Mouse (Mus musculus) skeletal muscle tissue, adult 2 months (tissue): ENCODE data around the gene Siae.

Experiments used
- DNase-seq: peaks from one replicate; pipeline ENCODE4 v3.0.0-alpha.2; 2012; ENCODE audit warnings: low read depth, low spot score

Gene Siae

DNA sequence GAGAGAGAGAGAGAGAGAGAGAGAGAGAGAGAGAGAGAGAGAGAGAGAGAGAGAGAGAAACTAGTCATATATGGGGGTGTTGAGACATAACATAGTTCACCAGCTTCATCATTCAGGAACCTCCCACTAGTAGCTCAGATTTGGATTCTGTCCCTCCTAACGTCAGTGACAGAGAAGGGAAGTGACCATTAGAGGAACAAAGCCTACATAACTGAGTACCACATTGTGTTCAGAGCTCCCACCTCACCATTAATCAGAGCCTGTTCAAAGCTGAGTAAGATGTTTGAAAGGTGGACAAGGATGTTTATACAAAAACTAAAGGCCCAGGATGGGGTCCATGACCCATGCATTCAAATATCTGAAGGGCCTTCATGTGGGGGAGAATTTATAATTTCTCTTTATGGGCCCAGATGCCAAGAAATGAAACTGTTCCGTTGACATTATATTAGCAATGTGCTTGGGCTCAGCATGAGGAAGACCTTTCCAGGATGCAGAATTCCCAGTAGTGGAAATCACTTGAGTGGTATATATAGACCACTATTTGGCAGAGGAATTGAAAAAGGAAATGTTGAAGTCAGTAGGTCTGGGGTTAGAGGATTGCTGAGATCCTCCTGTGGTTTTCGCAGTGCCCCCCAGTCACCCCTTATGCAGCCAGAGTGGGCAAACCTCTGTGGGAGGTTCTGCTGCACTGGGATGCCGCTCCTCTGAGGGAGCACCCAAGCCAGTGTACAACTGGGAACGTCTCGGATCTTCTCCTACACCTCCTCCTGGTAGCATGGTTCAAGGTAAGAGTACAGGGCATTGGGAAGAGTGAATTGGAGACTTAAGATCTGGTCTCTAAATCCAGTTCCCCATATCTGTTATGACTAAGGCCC, 14.6 kb upstream of the Siae start:
- no peak for DNase-seq

DNA sequence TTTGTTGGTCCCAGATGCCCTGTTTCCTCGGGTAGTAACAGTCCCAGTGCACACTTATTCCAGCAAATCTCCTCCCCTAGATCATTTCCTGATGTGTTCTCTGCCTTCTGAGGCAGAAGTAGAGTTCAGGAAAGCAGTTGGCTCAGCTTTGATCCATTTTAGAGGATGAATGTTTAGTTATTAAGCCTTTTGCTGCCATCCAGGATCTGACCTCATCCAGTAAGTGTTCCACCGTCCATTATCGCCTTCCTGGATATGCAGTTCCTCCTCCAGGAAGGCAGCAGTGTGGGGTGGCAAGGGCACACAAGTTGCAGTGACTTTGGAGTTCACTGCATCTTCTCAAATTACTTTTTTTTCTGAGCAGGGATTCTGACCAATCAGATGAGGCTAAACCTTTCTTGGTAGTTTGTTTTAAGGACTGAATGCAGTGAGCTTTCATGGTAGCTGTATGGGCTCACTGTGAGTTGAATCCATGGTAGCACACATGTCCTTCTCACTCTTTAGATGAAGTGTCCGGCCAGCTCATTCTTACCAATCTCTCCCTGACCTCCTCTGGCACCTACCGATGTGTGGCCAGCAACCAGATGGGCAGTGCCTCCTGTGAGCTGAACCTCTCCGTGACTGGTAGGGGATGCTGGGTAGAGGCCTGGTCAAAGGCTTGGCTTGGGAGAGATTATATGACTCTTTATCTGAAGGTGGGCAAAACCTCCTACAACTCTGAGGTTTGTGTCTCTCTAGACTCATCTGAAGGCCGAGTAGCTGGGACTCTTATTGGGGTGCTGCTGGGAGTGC, 13.5 kb upstream of the Siae start:
- no peak for DNase-seq

DNA sequence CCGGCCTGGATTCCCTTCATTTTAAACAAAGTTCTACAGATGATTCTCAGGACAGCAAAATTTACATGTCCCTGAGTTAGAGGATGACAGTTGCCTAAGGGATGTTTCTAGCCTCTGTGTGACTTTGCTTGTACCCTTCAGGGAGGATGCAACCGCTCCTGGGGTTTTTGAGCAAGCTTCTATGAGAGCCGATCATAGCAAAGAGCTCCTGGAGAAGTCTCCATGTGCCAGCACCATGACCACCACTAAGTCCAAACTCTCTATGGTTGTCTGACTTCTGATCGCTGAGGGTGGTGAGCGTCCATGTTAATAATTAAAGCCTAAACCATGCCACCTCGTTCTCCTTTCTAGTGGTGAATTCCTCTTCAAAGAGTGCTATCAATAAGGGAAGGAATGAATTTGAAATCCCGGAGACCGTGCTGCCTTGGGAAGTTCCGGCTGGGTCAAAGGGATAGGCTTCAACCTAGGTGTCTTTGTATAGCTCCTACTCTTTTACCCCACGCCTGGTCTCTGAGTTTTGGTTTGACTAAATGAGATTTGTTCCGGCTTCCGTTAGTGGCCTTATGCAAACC, 11.5 kb upstream of the Siae start:
- DNase-seq: no peak

DNA sequence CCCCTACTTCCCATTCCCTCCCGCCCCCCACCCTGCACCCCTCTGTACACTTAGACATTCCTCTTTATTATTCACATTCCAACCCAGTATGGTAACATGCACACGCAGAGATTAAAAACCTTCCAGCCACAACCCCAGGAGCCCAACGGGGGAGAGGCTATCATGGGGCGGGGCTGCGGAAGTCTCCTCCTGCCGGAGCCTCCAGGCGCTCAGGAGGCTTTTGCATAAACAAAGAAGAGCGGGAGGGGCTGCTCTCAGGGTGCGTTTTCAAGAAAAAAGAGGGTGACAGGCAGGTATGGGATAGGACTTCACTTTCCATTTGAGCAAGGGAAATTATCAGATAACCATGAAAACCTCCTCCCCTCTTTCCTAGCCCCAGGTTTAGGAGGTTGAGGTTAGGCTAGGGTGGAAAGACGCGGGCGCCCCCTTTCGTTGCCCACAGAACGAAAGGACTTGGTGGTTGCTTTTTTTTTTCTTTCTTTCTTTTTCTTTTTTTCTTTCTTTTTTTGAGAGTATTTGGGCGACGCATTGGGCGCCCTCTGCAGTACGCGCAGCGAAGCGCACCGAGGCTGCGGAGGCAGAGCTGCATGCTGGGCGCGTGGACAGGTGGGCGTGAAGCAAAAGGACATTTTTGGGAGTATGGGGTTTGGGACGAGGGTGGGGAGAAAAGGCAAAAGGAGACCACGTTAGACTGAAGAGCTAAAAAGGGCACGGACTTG, 10.9 kb upstream of the Siae start:
- no peak for DNase-seq

DNA sequence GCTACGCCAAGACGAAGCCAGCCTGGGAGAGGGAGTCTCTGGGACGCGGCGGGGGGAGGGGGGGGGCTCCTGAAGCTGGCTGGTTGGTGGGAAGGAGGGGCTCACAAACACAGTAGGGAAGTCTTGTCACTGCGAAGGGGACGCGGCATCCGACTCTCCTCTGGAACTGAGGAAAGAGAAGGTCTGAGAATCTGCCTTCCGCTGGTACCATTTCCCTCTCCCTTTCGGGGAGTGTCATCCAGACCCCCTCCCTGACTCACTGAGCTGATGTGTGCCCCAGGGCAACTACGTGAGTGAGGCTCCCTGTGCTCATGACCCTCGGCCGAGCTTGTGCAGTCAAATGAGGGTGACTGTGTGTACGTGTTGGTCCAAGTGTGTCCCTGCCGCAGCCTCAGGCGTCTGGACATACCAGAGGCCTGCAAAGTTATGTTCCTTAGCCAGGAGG, 10.3 kb upstream of the Siae start:
- no peak for DNase-seq

DNA sequence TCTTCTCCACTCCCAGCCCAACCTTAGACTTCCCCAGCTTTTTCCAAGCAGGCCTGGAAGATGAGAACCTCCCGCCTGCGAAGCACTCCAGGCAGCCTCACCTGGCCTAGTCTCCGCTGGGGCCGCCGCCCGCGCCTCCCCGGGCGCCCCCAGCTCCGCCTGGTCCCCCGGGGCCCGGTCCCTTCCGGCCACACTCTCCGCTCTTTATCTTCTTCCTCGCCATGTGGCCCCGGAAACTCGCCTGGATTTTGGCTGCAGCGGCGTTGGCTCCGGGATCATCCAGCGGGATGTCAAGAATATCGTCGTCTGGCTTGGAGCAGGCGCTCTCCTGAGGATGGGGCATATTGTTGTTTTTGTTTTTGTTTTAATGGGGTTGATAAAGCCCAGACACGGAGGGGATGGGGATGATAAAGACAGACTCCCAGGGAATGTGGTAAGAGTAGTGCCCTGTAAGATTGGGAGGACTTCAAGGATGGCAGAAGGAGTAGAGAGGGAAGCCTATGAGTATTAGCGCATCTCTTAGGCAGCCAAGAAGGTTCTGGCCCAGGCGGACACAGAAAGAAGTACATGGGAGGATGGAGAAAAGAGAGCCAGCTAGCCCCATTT, 9.5 kb upstream of the Siae start:
- no peak for DNase-seq

DNA sequence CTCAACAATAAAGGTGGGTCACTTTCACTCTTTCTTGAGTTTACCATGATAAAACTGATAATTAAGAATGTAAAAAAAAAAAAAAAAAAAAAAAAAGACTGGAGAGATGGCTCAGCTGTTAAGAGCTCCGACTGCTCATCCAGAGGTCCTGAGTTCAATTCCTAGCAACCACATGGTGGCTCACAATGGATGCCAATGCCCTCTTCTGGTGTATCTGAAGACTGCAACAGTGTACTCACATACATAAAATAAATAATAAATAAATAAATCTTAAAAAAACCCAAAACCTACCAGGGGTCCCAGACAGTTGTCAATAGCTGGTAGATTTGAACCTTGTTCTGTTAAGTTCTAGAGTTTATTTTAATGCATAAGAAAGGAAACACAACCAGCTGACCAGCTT, 8.6 kb upstream of the Siae start:
- DNase-seq: no peak

DNA sequence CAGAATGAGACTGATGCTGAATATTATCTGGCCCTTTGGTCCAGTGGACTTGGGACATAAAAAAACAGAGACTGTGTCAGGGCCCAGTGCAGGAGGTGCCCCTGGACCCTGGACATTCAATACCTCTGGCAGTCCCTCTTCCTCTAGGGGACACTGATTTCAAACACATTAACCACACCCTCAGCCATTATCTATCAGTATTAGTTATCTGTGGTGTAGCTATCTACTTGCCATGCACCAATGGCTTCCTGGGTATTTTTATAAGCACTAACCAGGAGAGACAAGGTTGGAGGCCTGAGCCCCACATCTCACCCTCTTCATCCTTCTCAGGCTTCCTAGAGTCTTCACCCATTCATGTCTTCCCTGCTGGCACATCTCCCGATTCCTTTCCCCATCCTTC, 5.1 kb upstream of the Siae start:
- DNase-seq: no peak

DNA sequence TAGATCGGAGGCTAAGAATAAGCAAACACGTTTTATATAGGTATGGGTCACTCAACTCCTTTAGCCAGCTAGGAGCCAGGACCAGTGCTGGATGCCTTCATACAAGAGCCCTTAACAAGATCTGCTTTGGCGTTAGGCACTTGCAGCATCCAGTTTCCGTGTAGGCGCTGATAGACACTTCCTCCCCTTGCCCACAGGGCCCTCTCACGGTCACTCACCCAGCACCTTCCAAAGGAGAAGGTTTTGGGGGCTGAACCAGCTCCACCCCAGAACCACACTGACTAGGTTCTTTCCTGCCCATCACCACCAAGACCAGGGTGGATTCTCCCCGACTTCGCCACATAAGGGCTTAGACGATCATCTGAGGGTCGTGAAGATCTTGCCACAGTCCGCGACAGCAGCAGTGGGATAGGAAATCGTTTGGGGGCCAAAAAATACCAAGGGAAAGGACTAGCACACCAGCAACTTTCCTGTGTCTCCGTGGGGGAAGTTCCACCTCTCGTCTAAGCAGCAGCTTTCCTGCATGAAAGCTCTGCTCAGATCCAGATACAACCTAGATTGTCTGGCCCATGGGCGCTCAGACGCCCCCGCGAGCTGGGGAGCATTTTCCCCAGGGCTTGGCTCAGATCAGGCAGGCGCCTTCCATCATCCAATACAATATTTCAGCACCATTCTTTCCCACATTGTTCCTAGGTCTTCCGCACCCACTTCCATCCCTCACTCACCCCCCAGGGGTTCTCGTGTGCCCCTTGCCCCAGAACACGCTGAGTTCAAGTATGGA, 3.6 kb upstream of the Siae start:
- DNase-seq: no peak

DNA sequence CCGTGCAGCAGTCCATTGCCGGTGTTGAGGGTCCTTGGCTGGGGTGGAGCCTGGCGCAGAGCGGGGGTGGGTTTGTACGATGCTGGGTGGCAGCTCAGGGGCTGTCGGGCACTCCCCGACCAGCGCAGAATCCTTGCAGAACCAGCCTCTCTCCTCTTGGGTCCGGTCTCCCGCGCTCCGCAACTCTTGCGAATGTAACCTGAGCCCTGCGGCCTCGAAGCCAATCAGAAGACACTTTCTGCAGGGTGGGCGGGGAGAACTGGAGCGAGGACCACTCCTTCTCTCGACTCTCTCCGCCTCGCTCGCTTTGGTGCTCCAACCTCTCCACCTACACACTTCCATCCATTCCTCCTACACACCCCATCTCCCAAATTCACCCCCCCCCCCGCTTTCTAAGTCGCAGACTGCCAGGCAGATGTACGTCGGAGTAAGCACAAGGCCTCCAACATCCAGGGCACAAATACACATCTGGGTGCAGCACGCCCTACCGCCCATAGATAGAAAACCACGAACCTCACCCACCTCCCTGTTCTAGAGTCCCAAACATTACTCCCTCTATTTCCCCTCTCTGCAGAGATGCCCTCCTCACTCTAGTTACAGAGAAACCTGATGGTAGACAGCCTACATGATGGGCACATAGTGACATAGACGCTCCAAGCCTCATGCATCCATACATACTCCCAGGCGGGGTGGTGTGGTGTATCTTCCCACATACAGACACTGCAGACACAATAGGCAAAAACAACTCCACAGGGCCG, 2.8 kb upstream of the Siae start, which contains the start of gene Nrgn:
TSS of gene Nrgn (minus strand) at position 369 of the 758 bp plus-strand sequence.
- no peak for DNase-seq

DNA sequence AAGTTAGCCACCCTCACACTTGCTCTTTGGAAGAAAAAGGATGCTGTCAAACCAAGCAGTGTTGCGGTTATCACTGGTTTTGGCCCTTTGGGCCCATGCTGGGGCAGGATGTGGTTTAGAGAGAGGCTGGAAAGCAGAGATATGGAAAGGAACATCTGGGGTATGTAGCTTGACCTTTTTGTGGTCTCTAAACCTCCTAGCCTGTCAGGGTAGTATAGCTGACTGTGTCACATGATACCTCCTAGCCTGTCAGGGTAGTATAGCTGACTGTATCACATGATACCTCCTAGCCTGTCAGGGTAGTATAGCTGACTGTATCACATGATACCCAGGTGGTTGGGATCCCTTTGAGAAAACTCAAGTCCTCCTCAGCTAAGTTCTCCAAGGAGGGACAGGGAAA, 1.2 kb upstream of the Siae start:
- no peak for DNase-seq

DNA sequence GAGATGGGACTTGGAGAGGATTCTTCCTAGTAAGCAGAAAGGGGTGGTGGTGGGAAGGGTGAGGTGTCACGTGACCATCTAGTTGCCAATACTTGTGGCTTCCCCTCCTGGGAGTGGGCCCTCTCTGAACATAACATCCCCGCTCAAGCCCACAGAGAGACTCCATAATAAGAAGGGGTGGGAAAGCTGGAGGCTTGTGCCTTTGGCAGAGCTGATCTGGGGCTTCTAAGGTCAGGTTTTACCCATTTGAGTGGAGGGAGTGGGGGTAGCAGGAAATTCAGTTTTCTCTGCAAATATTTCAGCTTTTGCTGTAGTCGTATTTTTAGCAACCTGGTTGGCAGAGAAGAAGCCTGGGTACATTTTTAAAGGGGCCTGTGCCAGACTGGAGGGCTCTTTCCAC, 868 bp downstream of the Siae start:
- no peak for DNase-seq

DNA sequence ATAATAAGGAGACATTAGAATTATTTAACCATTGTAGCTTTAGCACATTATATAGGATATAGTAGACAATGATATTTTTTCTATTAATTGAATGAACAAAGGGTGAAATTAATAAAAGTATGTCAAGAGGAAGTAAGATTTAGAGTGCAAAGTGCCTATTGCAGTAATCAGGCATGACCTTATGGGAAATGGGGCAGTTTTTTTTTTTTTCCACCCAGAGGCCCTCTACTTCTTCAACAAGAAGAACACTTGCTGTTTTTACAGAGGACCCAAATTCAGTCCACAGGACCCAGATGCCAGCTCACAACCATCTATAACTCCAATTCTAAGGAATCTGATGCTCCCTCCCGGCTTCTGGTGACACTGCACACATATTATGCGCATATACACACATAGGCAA, 5.1 kb downstream of the Siae start:
- DNase-seq: no peak

DNA sequence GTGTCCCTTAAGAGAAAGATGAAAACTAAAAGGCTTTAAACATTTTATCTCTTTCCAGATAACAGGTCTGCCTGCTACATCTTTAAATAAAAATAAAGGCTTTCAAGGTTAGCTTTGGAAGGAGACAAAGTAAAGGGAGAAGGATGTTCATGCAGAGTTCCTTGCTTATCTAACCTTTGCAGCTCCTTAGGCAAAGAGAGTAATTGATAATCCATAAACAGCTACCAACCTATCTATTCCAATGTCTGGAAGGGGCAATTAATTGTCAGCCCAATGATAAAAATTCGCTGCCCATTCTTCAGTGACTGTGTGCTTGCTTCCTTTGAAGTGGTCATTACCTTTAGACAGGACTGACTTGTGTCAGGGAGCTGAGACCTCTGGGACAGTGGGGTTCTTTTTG, 8.3 kb downstream of the Siae start:
- DNase-seq: no peak

DNA sequence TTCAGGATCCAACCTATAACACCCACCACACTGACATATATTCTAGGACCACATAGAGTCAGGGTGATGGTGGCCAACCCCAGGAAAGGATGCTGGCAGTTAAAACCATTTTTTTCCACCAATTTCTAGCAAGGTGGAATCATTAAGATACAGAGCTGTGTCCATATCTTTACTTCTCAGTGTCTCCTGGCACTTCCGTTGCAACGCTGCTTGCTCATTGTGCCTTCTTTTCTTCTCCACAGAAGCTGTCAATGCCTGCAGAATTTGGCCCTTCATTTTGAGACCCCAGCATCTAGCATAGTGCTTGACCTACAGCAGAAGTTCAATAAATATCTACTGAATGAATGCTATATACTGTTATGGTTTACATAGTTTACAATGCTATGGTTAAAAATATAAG, 11.5 kb downstream of the Siae start:
- no peak for DNase-seq

DNA sequence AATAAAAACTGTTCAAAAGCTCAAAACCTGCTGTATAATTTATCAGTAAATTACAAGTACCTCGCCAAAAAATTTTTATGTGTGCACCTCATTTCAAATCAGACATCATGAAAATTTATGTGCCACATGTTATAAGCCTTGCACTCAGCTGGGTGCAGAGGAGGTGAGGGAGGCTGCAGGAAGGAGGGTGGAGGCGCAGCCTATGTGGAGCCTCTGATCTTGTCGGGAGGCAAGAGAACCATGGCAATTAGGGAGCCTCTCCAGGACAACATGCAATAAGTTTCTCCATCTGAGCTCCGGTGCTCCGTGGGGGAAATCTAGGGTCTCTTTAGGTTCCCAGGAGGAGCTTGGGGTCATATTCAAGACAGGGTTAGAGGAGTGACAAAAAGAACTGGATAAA, 12.0 kb downstream of the Siae start:
- no peak for DNase-seq

DNA sequence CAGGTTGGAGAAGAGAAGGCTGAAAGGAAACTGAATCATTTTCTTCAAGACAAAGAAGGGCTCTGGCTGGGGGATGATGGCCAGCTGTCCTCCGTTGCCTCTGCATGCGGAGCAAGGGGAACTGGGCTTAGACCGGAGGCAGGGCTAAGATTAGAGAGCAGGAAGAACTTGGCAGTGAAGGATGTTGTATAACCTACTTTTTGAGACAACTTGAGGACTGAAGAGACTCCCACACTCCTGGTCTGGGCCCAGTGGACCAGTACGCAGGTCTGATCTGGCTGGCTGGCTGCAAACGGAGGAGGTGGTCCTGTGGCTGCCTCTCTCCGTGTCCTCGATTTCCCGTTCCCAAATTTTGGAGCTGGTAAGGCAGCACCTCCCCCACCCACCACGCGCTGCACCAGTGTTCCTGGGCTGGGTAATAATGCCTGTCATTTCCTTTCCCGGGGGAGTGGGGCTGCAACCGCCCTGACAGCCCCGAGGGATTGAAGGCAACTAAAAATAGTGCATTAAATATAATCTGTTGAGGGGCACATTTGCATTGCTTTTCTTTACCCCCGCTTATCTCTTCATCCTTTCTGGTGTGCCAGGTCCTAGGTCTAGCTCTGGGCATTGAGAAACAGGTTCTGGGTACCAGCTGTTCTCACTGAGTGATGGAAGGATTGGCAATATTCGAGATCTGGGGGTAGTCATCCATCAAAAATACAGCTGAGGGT, 12.6 kb downstream of the Siae start:
- no peak for DNase-seq

DNA sequence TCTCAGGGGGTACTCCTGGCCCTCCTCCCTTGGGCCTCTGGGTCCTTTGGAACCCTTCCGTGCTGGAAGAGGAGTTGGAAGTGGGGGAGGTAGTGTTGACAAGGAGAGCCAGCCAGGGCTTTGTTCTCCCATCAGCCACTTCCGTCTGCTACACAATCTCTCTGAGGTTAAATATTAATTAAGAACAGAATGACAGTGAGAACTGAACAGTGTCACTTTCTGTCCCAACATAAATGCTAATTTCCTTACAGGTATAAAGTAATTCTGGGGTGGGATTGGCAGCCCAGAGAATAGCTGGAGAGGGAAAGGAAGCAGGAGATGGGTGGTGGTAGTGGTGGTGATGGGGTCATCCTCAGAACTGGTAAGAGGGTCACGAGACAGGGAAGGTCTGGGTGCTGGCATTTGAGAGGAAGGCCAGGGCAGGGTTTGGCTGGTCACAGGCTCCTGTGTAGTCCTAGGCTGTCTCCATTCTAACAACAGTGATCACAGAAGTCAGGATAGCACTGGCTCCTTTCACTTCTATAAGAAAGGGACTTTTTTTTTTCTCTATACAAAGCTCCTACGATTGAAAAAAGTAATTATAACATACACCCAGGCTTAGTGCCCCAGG, 13.2 kb downstream of the Siae start:
- DNase-seq: no peak
